Mouse (Mus musculus) limb, embryonic 12.5 days (tissue): ENCODE measurements at regions not wholly inside any gene's neighbourhood (a gene's known extent, or its start where the extent isn't known, plus 50 kb on each side); places are given as distances from the start of the nearest gene placed in this dataset.

Experiments
- ATAC-seq: fragments of 200-750 bp; cut with Nextera tagmentation; 2 replicates; pipeline ENCODE4 v1.8.0; 2017; ENCODE audit warnings: low read depth, moderate TSS enrichment; ENCODE audit not compliant: insufficient number of reproducible peaks, insufficient read depth, low FRiP score, low TSS enrichment
- H3K27ac ChIP-seq: fragments of 300-500 bp; sonication (generic); 2 replicates; pipeline ENCODE4 v1.5.1; 2016; ENCODE audit warnings: mild to moderate bottlenecking, moderate library complexity
- H3K27me3 ChIP-seq: fragments of 300-500 bp; sonication (generic); 2 replicates; pipeline ENCODE4 v1.6.1; 2016; ENCODE audit warnings: mild to moderate bottlenecking, moderate library complexity
- H3K36me3 ChIP-seq: fragments of 300-500 bp; sonication (generic); 2 replicates; pipeline ENCODE4 v1.6.1; 2016; ENCODE audit warnings: mild to moderate bottlenecking, moderate library complexity
- H3K4me1 ChIP-seq: fragments of 300-500 bp; sonication (generic); replicated peaks from 2 replicates; pipeline ENCODE4 v1.6.1; 2016
- H3K4me2 ChIP-seq: fragments of 300-500 bp; sonication (generic); 2 replicates; pipeline ENCODE4 v1.6.1; 2016; ENCODE audit warnings: mild to moderate bottlenecking, moderate library complexity
- H3K4me3 ChIP-seq: fragments of 300-500 bp; sonication (generic); replicated peaks from 2 replicates; pipeline ENCODE4 v1.5.1; 2016; ENCODE audit warnings: mild to moderate bottlenecking
- H3K9ac ChIP-seq: fragments of 300-500 bp; sonication (generic); replicated peaks from 2 replicates; pipeline ENCODE4 v1.6.1; 2016; ENCODE audit warnings: mild to moderate bottlenecking, moderate library complexity
- H3K9me3 ChIP-seq: fragments of 300-500 bp; sonication (generic); 2 replicates; pipeline ENCODE4 v1.6.1; 2016; ENCODE audit warnings: mild to moderate bottlenecking, moderate library complexity
- WGBS: fragments of 180-500 bp; shearing (Covaris S2); methylation state at CpG from one replicate; pipeline ENCODE4 v1.1.7; 2016; 5-methylcytosine and 5-hydroxymethylcytosine counted together

DNA sequence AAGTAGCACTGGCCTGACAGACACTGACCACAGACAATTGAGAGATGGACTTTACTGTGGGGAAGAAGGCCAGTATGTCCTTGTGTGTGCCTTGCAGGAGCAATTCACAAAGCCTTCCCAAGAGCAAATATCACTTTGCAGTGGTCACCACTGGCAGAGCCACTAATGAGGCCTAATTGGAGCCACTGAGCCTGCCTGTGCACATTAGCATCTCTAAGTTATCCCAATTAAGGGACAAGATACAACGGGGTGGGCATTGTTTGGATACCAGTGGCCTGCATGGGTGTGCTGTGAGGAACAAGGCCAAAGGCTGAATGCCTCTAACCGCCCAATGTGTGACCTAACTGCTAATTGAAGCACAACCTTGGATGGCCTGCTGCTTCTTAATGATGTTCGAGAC is 433.4 kb upstream of the Ptbp2 start:
- Histone ChIP-seq H3K4me1 (no peaks in the 10 kb centered on the region), H3K9me3 (no peaks in the 10 kb centered on the region), H3K27ac (no peak overlapping the region), H3K4me3 (no peak overlapping the region), H3K27me3 (no peaks in the 10 kb centered on the region), H3K9ac (no peak overlapping the region), H3K36me3 (no peaks in the 10 kb centered on the region), H3K4me2 (no peak overlapping the region)
- WGBS = 48% methylated on average over 3 of the region's 3 CpGs
- no peak for ATAC-seq

DNA sequence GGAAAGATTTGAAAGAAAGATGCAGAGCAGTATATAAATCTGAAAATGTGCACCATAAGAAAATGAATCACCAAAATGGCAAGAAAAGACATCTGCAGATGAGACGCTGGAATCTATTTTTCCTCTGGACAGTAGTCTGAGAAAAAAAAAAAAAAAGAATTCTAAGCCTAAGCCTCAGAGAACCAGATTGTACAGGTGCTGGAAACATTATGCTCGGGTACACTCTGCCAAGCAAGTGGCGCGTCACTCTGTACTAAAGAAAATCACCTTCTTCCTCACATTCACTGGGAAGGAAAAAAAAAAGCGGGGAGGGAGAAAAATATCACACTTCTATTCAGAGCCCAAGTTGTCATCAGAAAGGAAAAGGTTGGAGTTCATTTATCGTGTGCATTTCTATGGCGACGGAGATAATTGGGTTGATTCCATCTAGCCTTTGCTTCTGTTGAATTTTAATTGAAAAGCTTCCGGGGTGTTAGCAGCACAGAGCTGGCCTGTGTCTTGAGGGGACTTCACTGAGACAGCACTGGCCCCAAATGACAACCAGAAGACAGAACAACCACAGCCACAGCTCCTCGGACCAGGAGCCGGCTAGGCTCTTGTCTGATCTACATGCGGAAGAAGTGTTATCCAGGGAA is 430.5 kb upstream of the Ptbp2 start:
- no peak for ATAC-seq
- H3K36me3 ChIP-seq = no peaks in the 10 kb centered on the region
- no peak overlapping the region for H3K9ac ChIP-seq
- no peak overlapping the region for H3K4me2 ChIP-seq
- no peak overlapping the region for H3K4me3 ChIP-seq
- 89% methylated on average over 12 of the region's 12 CpGs for WGBS
- no peaks in the 10 kb centered on the region for H3K4me1 ChIP-seq
- no peaks in the 10 kb centered on the region for H3K9me3 ChIP-seq
- no peak overlapping the region for H3K27ac ChIP-seq
- no peaks in the 10 kb centered on the region for H3K27me3 ChIP-seq

DNA sequence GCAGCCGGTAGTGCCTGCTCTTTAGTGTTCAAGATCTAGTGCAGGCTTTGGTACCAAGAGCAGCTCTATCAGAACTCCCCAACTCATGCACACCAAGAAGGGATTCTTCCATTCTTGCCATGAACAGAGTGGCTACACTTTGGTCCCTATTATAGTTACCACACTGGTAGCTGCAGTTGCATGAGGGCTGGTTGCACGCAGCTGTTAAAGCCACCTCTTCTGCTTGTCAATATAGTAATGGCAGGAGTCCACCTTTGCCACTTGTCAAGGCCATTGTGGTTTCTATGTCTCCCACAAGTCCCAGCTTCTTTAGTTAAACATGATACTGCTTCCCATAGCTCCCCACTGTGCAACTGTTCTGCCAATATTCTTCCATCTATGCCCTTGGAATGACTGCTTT is 415.1 kb upstream of the Ptbp2 start:
- no peak overlapping the region for H3K4me3 ChIP-seq
- 96% methylated on average over 2 of the region's 2 CpGs for WGBS
- no peaks in the 10 kb centered on the region for H3K9me3 ChIP-seq
- no peaks in the 10 kb centered on the region for H3K27me3 ChIP-seq
- H3K9ac ChIP-seq = no peak overlapping the region
- H3K4me1 ChIP-seq = no peaks in the 10 kb centered on the region
- no peak for ATAC-seq
- no peaks in the 10 kb centered on the region for H3K36me3 ChIP-seq
- no peak overlapping the region for H3K27ac ChIP-seq
- H3K4me2 ChIP-seq = no peak overlapping the region

DNA sequence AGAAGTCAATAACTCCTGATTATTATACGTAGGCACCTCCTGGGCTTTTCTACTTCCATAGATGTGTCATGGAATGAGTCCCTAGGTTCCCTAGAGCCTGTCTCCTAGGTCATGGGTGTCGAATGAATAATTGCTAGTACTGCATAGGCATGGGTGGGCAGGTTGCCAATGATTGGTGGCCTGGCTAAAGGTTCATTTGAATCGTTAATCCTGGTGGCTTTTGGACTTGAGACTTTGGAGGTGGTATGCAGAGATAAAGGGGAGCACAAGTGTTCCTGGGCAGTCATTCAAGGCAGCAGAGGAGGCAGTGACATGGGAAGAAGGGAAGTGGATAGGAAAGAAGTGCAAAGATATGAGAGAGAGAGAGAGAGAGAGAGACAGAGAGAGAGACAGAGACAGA is 410.2 kb upstream of the Ptbp2 start:
- H3K9ac ChIP-seq = no peak overlapping the region
- WGBS = 76% methylated on average over 3 of the region's 3 CpGs
- no peak overlapping the region for H3K4me2 ChIP-seq
- no peaks in the 10 kb centered on the region for H3K9me3 ChIP-seq
- no peak overlapping the region for H3K27ac ChIP-seq
- H3K4me1 ChIP-seq = no peaks in the 10 kb centered on the region
- no peak for ATAC-seq
- H3K36me3 ChIP-seq = no peaks in the 10 kb centered on the region
- H3K27me3 ChIP-seq = no peaks in the 10 kb centered on the region
- no peak overlapping the region for H3K4me3 ChIP-seq

DNA sequence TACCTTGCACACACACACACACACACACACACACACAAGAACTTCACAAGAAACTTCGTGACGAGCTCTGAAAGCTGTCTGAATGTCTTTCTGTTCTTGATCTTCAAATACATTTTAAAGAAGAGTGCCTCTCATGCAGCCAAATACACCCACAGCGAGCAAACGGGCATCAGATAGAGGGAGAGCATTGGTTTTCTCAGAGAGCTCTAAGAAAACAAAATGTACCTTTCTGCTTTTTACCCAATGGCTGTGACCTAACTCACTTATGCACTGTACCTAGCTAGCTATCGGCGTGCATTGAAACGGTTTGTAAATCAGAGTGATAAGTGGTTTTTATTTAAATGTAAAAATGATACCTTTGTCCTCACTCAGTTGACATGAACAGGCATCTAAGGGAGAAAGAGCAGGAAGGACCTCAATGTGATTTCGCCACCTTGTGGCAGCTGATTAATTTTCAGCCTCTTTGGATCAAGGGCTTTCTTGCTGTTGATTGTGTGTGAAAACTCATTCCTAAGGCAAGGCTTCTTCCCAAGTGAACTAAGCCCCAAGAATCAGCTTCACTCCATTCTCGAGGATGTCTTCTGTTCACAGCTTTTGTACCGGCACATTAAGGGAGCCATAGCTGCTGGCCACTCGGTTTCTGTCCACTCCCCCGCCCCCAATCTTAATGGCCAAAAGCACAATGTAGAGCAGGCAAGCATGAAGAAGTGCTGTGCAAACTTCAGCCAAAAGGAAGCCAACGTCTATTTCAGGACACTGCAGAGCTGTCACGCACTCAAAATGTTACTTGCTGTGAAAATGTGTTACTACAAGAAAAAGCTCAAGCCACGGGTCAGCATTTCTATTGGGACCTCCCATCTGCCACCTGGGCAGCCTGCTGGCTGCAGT is 408.4 kb upstream of the Ptbp2 start:
- ATAC-seq = 0 out of 2 replicates have a peak, but pooled peaks have one; percentile 47
- H3K27me3 ChIP-seq = no peaks in the 10 kb centered on the region
- H3K36me3 ChIP-seq = no peaks in the 10 kb centered on the region
- no peak overlapping the region for H3K27ac ChIP-seq
- no peaks in the 10 kb centered on the region for H3K9me3 ChIP-seq
- H3K4me1 ChIP-seq = no peaks in the 10 kb centered on the region
- no peak overlapping the region for H3K9ac ChIP-seq
- 51% methylated on average over 15 of the region's 15 CpGs for WGBS
- no peak overlapping the region for H3K4me2 ChIP-seq
- H3K4me3 ChIP-seq = no peak overlapping the region

DNA sequence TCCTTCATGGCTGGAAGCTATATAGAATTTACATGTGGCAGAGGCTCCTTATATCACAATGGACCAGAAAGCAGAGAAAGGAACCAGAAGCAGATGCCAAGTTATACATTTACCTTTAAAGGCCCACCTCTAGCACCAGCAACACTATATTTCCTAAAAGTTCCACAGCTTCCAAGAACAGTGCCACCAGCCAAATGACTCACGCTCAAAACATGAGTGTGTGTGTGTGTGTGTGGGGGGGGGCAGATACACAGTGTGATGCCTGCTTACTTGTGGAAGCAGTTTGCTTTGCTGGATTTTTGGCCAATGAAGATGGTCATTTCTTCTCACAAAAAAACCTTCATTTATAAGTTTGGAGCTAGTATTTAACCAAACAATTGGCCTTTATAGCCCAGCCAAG is 405.3 kb upstream of the Ptbp2 start:
- H3K27me3 ChIP-seq = no peaks in the 10 kb centered on the region
- H3K9ac ChIP-seq = no peak overlapping the region
- H3K4me1 ChIP-seq = no peaks in the 10 kb centered on the region
- no peaks in the 10 kb centered on the region for H3K36me3 ChIP-seq
- ATAC-seq = no peak
- 85% methylated on average over 1 of the region's 1 CpGs for WGBS
- H3K4me3 ChIP-seq = no peak overlapping the region
- H3K4me2 ChIP-seq = no peak overlapping the region
- no peaks in the 10 kb centered on the region for H3K9me3 ChIP-seq
- H3K27ac ChIP-seq = no peak overlapping the region

DNA sequence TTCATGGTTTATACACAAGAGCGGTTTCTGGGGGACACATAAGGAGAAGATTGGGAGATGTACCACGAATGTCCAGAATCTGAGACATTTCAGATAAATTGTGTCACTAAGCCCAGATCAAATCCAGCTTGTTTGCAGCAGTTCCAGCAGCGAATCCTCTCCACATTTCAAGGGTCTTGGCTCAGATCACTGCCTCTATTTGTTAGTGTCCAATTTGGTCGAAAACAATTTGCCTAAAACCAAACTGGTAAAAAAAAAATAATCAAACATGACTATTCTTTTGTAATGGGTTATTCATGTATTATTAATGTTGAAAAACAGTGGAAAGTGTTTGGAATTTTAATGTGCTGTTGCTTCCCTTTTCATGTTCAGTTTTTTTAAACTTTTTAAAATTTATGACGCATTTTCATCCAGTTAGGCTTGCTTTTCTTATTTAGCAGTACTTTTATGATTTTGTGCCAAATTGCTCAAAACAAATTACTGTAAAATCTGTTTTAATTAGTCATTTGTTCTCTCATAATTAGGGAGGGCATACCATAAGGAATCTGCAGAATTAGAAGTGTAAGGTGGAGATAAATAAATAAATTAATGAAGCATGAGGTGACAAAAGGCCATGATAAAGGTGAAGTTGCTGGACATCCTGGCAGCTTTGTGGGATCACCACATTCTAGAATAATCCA is 396.8 kb upstream of the Ptbp2 start:
- no peak overlapping the region for H3K4me3 ChIP-seq
- no peak for ATAC-seq
- no peaks in the 10 kb centered on the region for H3K9me3 ChIP-seq
- H3K4me2 ChIP-seq = no peak overlapping the region
- WGBS = 88% methylated on average over 5 of the region's 5 CpGs
- H3K4me1 ChIP-seq = no peaks in the 10 kb centered on the region
- no peaks in the 10 kb centered on the region for H3K27me3 ChIP-seq
- no peak overlapping the region for H3K27ac ChIP-seq
- H3K36me3 ChIP-seq = no peaks in the 10 kb centered on the region
- H3K9ac ChIP-seq = no peak overlapping the region

DNA sequence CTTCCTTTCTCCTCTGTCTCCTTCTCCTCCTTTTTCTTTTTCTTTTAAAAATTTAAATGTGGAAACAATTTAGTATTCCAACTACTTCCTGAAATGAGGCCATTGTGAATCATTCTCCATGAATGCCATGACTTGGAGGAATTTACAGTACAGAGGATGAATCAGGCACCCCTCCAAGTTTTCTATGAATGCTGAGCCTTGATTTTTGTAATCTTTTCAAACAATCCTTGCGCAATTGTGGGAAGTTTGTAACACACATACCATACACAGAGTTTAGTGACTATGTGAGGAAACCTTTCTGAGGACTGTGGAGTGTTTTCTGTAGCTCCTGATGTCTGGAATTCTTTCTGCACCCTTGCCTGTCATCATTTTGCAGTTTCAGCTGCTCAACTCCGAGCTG is 391.4 kb upstream of the Ptbp2 start:
- Histone ChIP-seq H3K36me3 (no peaks in the 10 kb centered on the region), H3K27ac (no peak overlapping the region), H3K4me1 (no peaks in the 10 kb centered on the region), H3K9ac (no peak overlapping the region), H3K4me2 (no peak overlapping the region), H3K27me3 (no peaks in the 10 kb centered on the region), H3K9me3 (no peaks in the 10 kb centered on the region), H3K4me3 (no peak overlapping the region)
- ATAC-seq = no peak
- 62% methylated on average over 2 of the region's 2 CpGs for WGBS
